Mouse (Mus musculus) right cerebral cortex, postnatal 25 days (tissue): ENCODE results near the gene Cers3.

Experiments
- DNase-seq: peaks from one replicate; pipeline ENCODE4 v3.0.0; 2022

Cers3 gene

GRCm38 (mm10) chr7:66786476-66786875 is 43.2 kb downstream of the Cers3 start:
- no peak for DNase-seq

GRCm38 (mm10) chr7:66787816-66788215 is 44.5 kb downstream of the Cers3 start:
- no peak for DNase-seq

GRCm38 (mm10) chr7:66789860-66790748 is 46.8 kb downstream of the Cers3 start:
- no peak for DNase-seq

GRCm38 (mm10) chr7:66791022-66791421 is 47.7 kb downstream of the Cers3 start:
- DNase-seq, result no peak

GRCm38 (mm10) chr7:66796909-66797308 is 53.6 kb downstream of the Cers3 start:
- DNase-seq, result no peak

- no peak for DNase-seq
These were observed 54.0 kb downstream of the Cers3 start for GRCm38 (mm10) chr7:66797345-66797744.

GRCm38 (mm10) chr7:66798826-66799225 is 55.5 kb downstream of the Cers3 start:
- DNase-seq, result no peak

- DNase-seq, result no peak
These were observed 57.5 kb downstream of the Cers3 start for GRCm38 (mm10) chr7:66800784-66801183.

GRCm38 (mm10) chr7:66801785-66802184 is 58.5 kb downstream of the Cers3 start:
- no peak for DNase-seq

- no peak for DNase-seq
These were observed 60.5 kb downstream of the Cers3 start for GRCm38 (mm10) chr7:66803798-66804197.

- no peak for DNase-seq
These were observed 63.5 kb downstream of the Cers3 start for GRCm38 (mm10) chr7:66806801-66807200.

GRCm38 (mm10) chr7:66810436-66810835 is 67.1 kb downstream of the Cers3 start:
- no peak for DNase-seq

- no peak for DNase-seq
These were observed 68.0 kb downstream of the Cers3 start for GRCm38 (mm10) chr7:66811294-66811693.

GRCm38 (mm10) chr7:66812289-66812688 is 69.0 kb downstream of the Cers3 start:
- DNase-seq, result no peak

GRCm38 (mm10) chr7:66812737-66813136 is 69.4 kb downstream of the Cers3 start:
- DNase-seq, result no peak

- DNase-seq, result no peak
These were observed 69.9 kb downstream of the Cers3 start for GRCm38 (mm10) chr7:66813172-66813571.

GRCm38 (mm10) chr7:66815526-66815925 is 72.2 kb downstream of the Cers3 start:
- DNase-seq, result no peak

- no peak for DNase-seq
These were observed 76.7 kb downstream of the Cers3 start for GRCm38 (mm10) chr7:66820034-66820433.

- DNase-seq, result no peak
These were observed 87.5 kb downstream of the Cers3 start for GRCm38 (mm10) chr7:66830803-66831202.

- DNase-seq, result no peak
These were observed 88.0 kb downstream of the Cers3 start for GRCm38 (mm10) chr7:66831295-66831694.

- peak; percentile 93 for DNase-seq
These were observed 96.2 kb downstream of the Cers3 start, which contains the start of gene Adamts17 for GRCm38 (mm10) chr7:66839463-66840007. TSS of gene Adamts17 (plus strand) at chr7:66839735.

GRCm38 (mm10) chr7:66840008-66840719 is 96.9 kb downstream of the Cers3 start:
- DNase-seq, result peak; percentile 69

GRCm38 (mm10) chr7:66841165-66841564 is 97.9 kb downstream of the Cers3 start:
- DNase-seq, result no peak

GRCm38 (mm10) chr7:66842021-66842420 is 98.7 kb downstream of the Cers3 start:
- DNase-seq, result peak; percentile 85
